Mouse (Mus musculus): ENCODE data around the gene Gprc5a. TPM values are rescaled to one million over a fixed set of nuclear protein-coding genes. Genes with fewer than 3 reads are reported as not detected.

Gene Gprc5a
- polyA plus RNA-seq, 1 experiment, result 73.7 TPM

DNA sequence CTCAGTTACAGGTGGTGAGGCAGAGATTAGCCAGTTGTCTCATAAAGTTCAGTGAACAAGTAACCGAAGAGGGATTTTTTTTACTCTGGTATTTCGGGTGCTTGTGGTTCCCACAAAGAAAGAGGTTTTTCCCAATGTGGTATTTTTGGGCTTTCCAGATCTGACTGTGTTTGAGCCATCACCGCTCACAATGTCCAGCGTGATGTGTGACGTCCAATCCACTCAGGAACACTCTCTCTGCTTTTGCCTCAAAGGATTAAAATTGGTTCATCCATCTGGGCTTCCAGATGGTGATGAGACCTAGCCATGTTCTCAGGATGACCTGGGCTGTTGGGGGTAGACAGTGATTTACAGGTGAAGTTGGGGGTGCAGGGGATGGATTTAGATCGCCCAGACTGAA lies 41.6 kb downstream of the Gprc5a start:
- Histone ChIP-seq H3K27ac (ENCODE audit: insufficient read depth, low read depth, low read length) (no peak overlapping the region), H3K4me3 (ENCODE audit: low read depth, low read length) (no peak overlapping the region), H3K36me3 (ENCODE audit: control insufficient read depth, insufficient read depth, low read length) (no peaks in the 10 kb centered on the region), H3K27me3 (ENCODE audit: control insufficient read depth, insufficient read depth, low read length) (peaks cover 4% of the 10 kb centered on the region; the same call in 1 of the 2 replicates), H3K4me1 (ENCODE audit: control insufficient read depth, insufficient read depth, insufficient read length, low read length) (no peaks in the 10 kb centered on the region)
- WGBS, result 88% methylated on average over 6 of the region's 6 CpGs
- TF ChIP-seq POLR2A (IDR thresholded peaks at IDR 0.05; ENCODE audit: low read depth, low read length) (no peak), CTCF (IDR thresholded peaks at IDR 0.05; ENCODE audit: extremely low read depth, insufficient read length, insufficient replicate concordance, low read depth, low read length) (no peak)

DNA sequence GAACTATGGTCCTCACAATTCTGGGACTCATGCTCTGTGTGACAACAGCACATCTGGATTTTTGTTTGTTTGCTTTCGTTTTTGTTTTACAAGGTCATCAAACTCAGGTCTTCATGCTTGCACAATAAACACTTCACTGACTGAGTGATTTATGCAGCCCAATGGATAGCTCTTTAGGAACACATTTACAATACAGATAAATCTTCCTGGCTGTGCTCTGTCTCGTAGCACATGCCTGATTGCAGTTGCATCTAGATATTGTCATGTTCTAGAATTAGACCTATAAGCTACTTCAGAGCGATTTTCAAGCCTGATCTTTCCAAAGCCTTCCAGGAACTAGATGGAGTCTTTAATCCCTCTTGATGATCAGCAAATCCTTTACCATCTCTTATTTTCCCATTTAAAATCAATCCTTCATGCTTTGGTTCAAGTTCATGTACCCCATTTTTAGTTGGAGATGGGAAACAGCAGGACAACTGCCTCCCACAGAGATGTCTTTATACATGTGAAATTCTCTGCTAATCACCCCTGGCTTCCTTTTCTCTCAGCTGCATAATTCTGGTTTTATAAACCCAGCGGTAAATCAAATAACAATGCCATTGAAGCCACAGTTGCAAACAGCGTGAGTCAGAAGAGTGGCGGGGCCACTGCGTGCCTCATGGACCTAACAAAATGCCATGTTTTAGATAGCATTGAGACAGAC lies 47.1 kb downstream of the Gprc5a start:
- H3K27ac ChIP-seq (ENCODE audit: insufficient read depth, low read depth, low read length), result no peak overlapping the region
- WGBS, result 25% methylated on average over 7 of the region's 7 CpGs
- H3K4me3 ChIP-seq (ENCODE audit: low read depth, low read length), result no peak overlapping the region
- no peaks in the 10 kb centered on the region for H3K4me1 ChIP-seq (ENCODE audit: control insufficient read depth, insufficient read depth, insufficient read length, low read length)
- TF ChIP-seq CTCF (IDR thresholded peaks at IDR 0.05; ENCODE audit: extremely low read depth, insufficient read length, insufficient replicate concordance, low read depth, low read length), result no peak
- no peak for TF ChIP-seq POLR2A (IDR thresholded peaks at IDR 0.05; ENCODE audit: low read depth, low read length)
- no peaks in the 10 kb centered on the region for H3K36me3 ChIP-seq (ENCODE audit: control insufficient read depth, insufficient read depth, low read length)
- H3K27me3 ChIP-seq (ENCODE audit: control insufficient read depth, insufficient read depth, low read length), result no peaks in the 10 kb centered on the region; the same call in 1 of the 2 replicates

DNA sequence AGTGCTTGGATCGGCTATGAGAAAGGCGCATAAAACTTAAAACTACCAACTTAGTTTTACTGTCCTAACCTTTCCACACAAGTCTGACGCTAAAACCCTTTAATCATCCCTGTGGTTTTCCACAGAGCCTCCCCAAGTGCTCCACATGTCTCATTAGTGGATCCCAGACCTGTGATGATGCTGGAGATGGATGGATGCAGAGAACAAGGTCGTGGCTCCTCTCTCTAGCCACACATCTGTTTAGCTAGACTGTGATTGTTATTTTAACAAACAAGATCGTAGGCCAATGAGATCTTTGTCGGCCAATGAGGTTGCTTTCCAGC lies 47.6 kb downstream of the Gprc5a start:
- H3K27ac ChIP-seq (ENCODE audit: insufficient read depth, low read depth, low read length), result no peak overlapping the region
- H3K4me3 ChIP-seq (ENCODE audit: low read depth, low read length), result no peak overlapping the region
- TF ChIP-seq CTCF (IDR thresholded peaks at IDR 0.05; ENCODE audit: extremely low read depth, insufficient read length, insufficient replicate concordance, low read depth, low read length), result no peak
- TF ChIP-seq POLR2A (IDR thresholded peaks at IDR 0.05; ENCODE audit: low read depth, low read length), result no peak
- no peaks in the 10 kb centered on the region for H3K36me3 ChIP-seq (ENCODE audit: control insufficient read depth, insufficient read depth, low read length)
- H3K4me1 ChIP-seq (ENCODE audit: control insufficient read depth, insufficient read depth, insufficient read length, low read length), result no peaks in the 10 kb centered on the region
- H3K27me3 ChIP-seq (ENCODE audit: control insufficient read depth, insufficient read depth, low read length), result no peaks in the 10 kb centered on the region; the same call in 1 of the 2 replicates
- 40% methylated on average over 6 of the region's 6 CpGs for WGBS

DNA sequence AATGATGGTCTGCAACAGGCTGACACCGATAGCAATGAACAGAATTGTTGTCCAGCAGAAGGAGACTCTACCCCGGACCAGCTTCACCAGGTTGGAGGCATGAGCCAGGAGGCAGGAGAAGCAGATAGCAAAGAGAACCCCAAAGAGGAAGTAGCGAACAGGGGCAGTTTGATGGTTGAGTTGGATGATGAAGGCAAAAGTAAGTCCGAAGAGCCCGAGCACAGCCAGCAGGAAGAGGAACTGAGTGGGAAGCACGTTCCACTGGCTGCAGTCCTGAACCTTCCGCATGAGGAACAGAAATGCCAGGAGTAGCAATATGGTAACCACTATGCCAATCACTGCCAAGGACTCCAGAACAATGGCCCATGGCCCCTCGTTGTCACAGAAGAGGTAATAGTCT lies 51.0 kb downstream of the Gprc5a start:
- no peak overlapping the region for H3K27ac ChIP-seq (ENCODE audit: insufficient read depth, low read depth, low read length)
- TF ChIP-seq CTCF (IDR thresholded peaks at IDR 0.05; ENCODE audit: extremely low read depth, insufficient read length, insufficient replicate concordance, low read depth, low read length) (no peak), POLR2A (IDR thresholded peaks at IDR 0.05; ENCODE audit: low read depth, low read length) (no peak)
- H3K4me1 ChIP-seq (ENCODE audit: control insufficient read depth, insufficient read depth, insufficient read length, low read length), result no peaks in the 10 kb centered on the region
- H3K36me3 ChIP-seq (ENCODE audit: control insufficient read depth, insufficient read depth, low read length), result no peaks in the 10 kb centered on the region
- no peak overlapping the region for H3K4me3 ChIP-seq (ENCODE audit: low read depth, low read length)
- WGBS, result 86% methylated on average over 8 of the region's 8 CpGs
- no peaks in the 10 kb centered on the region; the same call in 1 of the 2 replicates for H3K27me3 ChIP-seq (ENCODE audit: control insufficient read depth, insufficient read depth, low read length)

DNA sequence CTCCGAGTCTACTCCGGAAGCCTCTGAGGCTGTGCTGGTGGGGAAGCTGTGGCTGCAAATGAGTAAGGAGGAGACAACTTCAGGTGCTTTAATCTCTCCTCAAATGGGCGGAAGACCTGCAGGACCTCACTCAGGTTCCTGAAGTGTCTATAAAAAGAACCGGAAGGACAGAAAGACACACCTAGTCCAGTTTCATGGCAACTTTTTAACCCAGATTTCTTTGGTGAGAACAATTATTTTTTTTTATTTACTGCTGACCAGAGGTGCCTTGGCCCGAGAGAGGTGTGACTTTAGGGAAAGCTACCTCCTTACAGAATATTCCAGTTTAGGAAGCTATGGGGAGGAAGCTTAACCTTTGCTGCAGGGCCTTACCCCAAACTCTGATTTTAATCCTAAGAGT lies 52.7 kb downstream of the Gprc5a start, which contains the start of gene Gprc5d:
Gene Gprc5d, minus strand, starts transcription at position 101 of the 400 bp plus-strand sequence.
- TF ChIP-seq CTCF (IDR thresholded peaks at IDR 0.05; ENCODE audit: extremely low read depth, insufficient read length, insufficient replicate concordance, low read depth, low read length) (no peak), POLR2A (IDR thresholded peaks at IDR 0.05; ENCODE audit: low read depth, low read length) (no peak)
- no peaks in the 10 kb centered on the region for H3K27me3 ChIP-seq (ENCODE audit: control insufficient read depth, insufficient read depth, low read length)
- H3K4me3 ChIP-seq (ENCODE audit: low read depth, low read length), result no peak within 1 kb of the TSS
- 79% methylated on average over 5 of the region's 5 CpGs for WGBS
- no peak within 1 kb of the TSS for H3K27ac ChIP-seq (ENCODE audit: insufficient read depth, low read depth, low read length)
- no peaks in the 10 kb centered on the region for H3K36me3 ChIP-seq (ENCODE audit: control insufficient read depth, insufficient read depth, low read length)
- H3K4me1 ChIP-seq (ENCODE audit: control insufficient read depth, insufficient read depth, insufficient read length, low read length), result no peaks in the 10 kb centered on the region

DNA sequence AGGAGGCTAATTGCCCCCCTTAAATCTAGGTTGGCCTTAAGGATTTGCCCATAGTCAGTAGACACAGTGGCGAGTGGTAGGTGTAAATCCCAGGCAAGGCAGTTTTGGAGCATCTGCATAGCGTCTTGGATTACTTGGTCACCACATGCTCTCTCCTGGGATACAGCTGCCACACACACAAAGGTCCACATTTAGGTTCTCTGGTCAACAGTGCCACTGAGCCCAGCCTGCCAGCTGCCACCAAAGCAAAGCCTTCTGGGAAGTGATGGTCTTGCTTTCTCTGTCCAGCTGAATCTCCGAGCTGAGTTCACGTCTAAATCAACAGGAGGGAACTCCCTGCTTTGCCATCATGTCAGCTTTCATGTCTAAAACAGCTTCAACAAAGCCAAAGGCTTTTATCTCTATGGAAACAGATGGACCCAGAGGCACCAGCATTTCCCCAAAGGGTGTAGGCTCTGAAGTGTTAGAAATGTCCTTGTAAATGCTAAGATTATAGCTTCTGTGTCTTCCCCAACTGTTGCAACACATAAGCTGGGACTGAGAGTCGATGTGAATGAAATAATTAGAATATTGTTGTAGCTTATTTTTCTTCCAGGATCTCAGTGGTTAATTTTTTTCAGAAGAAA lies 59.4 kb downstream of the Gprc5a start:
- TF ChIP-seq POLR2A (IDR thresholded peaks at IDR 0.05; ENCODE audit: low read depth, low read length), result no peak
- TF ChIP-seq CTCF (IDR thresholded peaks at IDR 0.05; ENCODE audit: extremely low read depth, insufficient read length, insufficient replicate concordance, low read depth, low read length), result no peak
- 62% methylated on average over 5 of the region's 5 CpGs for WGBS
- no peaks in the 10 kb centered on the region for H3K36me3 ChIP-seq (ENCODE audit: control insufficient read depth, insufficient read depth, low read length)
- H3K27ac ChIP-seq (ENCODE audit: insufficient read depth, low read depth, low read length), result no peak overlapping the region
- H3K27me3 ChIP-seq (ENCODE audit: control insufficient read depth, insufficient read depth, low read length), result no peaks in the 10 kb centered on the region
- H3K4me1 ChIP-seq (ENCODE audit: control insufficient read depth, insufficient read depth, insufficient read length, low read length), result no peaks in the 10 kb centered on the region
- no peak overlapping the region for H3K4me3 ChIP-seq (ENCODE audit: low read depth, low read length)

DNA sequence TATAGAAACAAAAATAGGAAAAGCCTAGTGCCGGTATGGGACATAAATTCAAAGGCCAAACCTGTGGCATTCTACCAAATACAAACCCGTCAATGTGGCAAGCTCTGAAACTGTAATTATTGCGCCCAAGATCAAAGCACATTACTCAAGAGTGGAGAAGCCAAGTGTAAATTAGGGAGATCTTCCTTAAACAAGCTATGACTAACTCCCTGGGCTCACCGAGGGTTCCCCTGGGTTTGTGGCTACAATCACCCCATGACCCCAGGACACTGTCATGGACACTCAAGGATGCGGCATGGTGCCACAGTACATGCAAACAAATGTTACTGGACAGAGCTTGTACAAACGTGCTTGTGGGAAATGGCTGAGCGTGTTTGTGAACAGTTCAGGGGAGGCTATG lies 67.6 kb downstream of the Gprc5a start:
- WGBS, result 84% methylated on average over 7 of the region's 7 CpGs

More for the DNA sequence above, 67.6 kb downstream of the Gprc5a start:
- no peaks in the 10 kb centered on the region for H3K36me3 ChIP-seq (ENCODE audit: control insufficient read depth, insufficient read depth, low read length)
- no peaks in the 10 kb centered on the region for H3K27me3 ChIP-seq (ENCODE audit: control insufficient read depth, insufficient read depth, low read length)
- H3K27ac ChIP-seq (ENCODE audit: insufficient read depth, low read depth, low read length), result no peak overlapping the region
- TF ChIP-seq POLR2A (IDR thresholded peaks at IDR 0.05; ENCODE audit: low read depth, low read length), result no peak
- TF ChIP-seq CTCF (IDR thresholded peaks at IDR 0.05; ENCODE audit: extremely low read depth, insufficient read length, insufficient replicate concordance, low read depth, low read length), result no peak
- H3K4me3 ChIP-seq (ENCODE audit: low read depth, low read length), result no peak overlapping the region
- H3K4me1 ChIP-seq (ENCODE audit: control insufficient read depth, insufficient read depth, insufficient read length, low read length), result no peaks in the 10 kb centered on the region

All from small intestine, adult 2 months (tissue).